Mouse (Mus musculus): ENCODE data around the gene Gm20683.

- TF ChIP-seq CTCF (IDR thresholded peaks at IDR 0.05; ENCODE audit: low read depth), result peak; percentile 93
- TF ChIP-seq EP300 (IDR thresholded peaks at IDR 0.05; ENCODE audit: low read depth), result no peak
Observed at GRCm38 (mm10) chr17:25801029-25801428, 40.5 kb downstream of the Gm20683 start.
